Comparison of ENCODE assay signal across 23 mouse cellular contexts in the genomic region with DNA sequence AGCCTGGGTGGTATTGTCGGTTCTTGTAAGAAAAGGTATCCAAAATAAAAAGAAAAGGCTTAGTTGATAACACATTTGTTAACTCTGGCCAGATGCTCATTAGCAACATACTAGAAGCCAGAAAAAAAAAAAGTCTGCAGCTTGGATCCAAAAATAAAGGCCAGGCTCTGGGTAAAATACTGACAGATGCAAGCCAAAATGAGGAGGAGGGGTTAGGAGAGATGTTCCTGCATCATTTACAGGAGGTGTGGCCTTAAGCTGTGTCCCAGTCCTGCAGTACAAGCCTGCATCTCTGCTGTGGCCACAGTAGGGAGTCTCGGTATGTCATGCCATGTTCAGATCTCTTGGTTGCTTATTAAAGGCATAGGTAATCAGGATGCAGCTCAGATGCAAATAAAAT.
"Had no signal": no experiment of that assay in that cellular context is flagged by ENCODE, and none has a peak within 500 bp of the region (broad histone marks: within the 10 kb centered on the region; RNA-seq: fewer than 3 reads in every experiment).

No protein-coding gene starts in this region.

- H3K9ac ChIP-seq: limb, embryonic 12.5 days; limb, embryonic 15.5 days; liver, embryonic 14.5 days; liver, postnatal 0 days; lung, embryonic 14.5 days; midbrain, embryonic 12.5 days; neural tube, embryonic 13.5 days; stomach, embryonic 15.5 days had no signal

- H3K36me3 ChIP-seq: limb, embryonic 12.5 days; limb, embryonic 15.5 days; midbrain, embryonic 12.5 days; neural tube, embryonic 13.5 days; stomach, embryonic 15.5 days had no signal

- H3K27me3 ChIP-seq: limb, embryonic 12.5 days; limb, embryonic 15.5 days; midbrain, embryonic 12.5 days; neural tube, embryonic 13.5 days; stomach, embryonic 15.5 days had no signal

- H3K4me1 ChIP-seq: limb, embryonic 12.5 days; limb, embryonic 15.5 days; midbrain, embryonic 12.5 days; neural tube, embryonic 13.5 days; stomach, embryonic 15.5 days had no signal

- ATAC-seq: intestine, embryonic 16.5 days; liver, postnatal 0 days; lung, postnatal 0 days; midbrain, embryonic 16.5 days had no signal

- H3K4me2 ChIP-seq: limb, embryonic 12.5 days; limb, embryonic 15.5 days; liver, embryonic 11.5 days; lung, embryonic 14.5 days; midbrain, embryonic 12.5 days; neural tube, embryonic 13.5 days; stomach, embryonic 15.5 days had no signal

- H3K4me3 ChIP-seq: limb, embryonic 12.5 days; limb, embryonic 15.5 days; midbrain, embryonic 12.5 days; myocyte; neural tube, embryonic 13.5 days; stomach, embryonic 15.5 days had no signal

- H3K27ac ChIP-seq: limb, embryonic 12.5 days; limb, embryonic 15.5 days; liver, embryonic 14.5 days; macrophage; midbrain, embryonic 12.5 days; neural tube, embryonic 13.5 days; stomach, embryonic 15.5 days had no signal

- H3K9me3 ChIP-seq: limb, embryonic 12.5 days; limb, embryonic 15.5 days; midbrain, embryonic 12.5 days; neural tube, embryonic 13.5 days; stomach, embryonic 15.5 days had no signal

- DNase-seq: kidney, adult 18-20 months; kidney, adult 9 months; kidney, postnatal 14 days; kidney, postnatal 4 days; left cerebral cortex, postnatal 4 days; liver, postnatal 0 days; lung, embryonic 14.5 days; right cerebral cortex, postnatal 25 days; spleen, adult 18-20 months; thymus, adult 18-20 months; thymus, postnatal 36 days had no signal
